ENCODE assay signal across 24 mouse cellular contexts in genomic region chr3:48587341-48587740, GRCm38 (mm10).
DNase-seq lines count a peak whose midpoint lies in the region; ATAC-seq and TF ChIP-seq lines count a peak whose summit lies in the region.
"Had no signal": no experiment of that assay in that cellular context is flagged by ENCODE, and none has a peak within 500 bp of the region (broad histone marks: within the 10 kb centered on the region; RNA-seq: fewer than 3 reads in every experiment).

No protein-coding gene starts in this region.

- 83% methylated on average over 2 of the region's 2 CpGs for WGBS in embryonic facial prominence, embryonic 13.5 days
- WGBS in embryonic facial prominence, embryonic 10.5 days = 87% methylated on average over 2 of the region's 2 CpGs
- WGBS in hindbrain, embryonic 14.5 days = 95% methylated on average over 2 of the region's 2 CpGs
- 92% methylated on average over 2 of the region's 2 CpGs for WGBS in hindbrain, postnatal 0 days
- 95% methylated on average over 2 of the region's 2 CpGs for WGBS in midbrain, embryonic 12.5 days
- 90% methylated on average over 2 of the region's 2 CpGs for WGBS in midbrain, embryonic 15.5 days

- H3K27ac ChIP-seq in embryonic facial prominence, embryonic 13.5 days = no peak overlapping the region
- H3K27ac ChIP-seq in embryonic facial prominence, embryonic 10.5 days (replicated peaks) = no peak overlapping the region
- no peak overlapping the region for H3K27ac ChIP-seq in hindbrain, embryonic 14.5 days
- no peak overlapping the region for H3K27ac ChIP-seq in hindbrain, postnatal 0 days
- no peak overlapping the region for H3K27ac ChIP-seq in midbrain, embryonic 12.5 days (replicated peaks)
- H3K27ac ChIP-seq in midbrain, embryonic 15.5 days = no peak overlapping the region
- H3K27ac ChIP-seq: embryonic facial prominence, embryonic 15.5 days; gastrocnemius, adult 2 months; heart, embryonic 10.5 days; heart, embryonic 13.5 days; hindbrain, embryonic 15.5 days had no signal

- no peaks in the 10 kb centered on the region for H3K27me3 ChIP-seq in embryonic facial prominence, embryonic 13.5 days
- no peaks in the 10 kb centered on the region for H3K27me3 ChIP-seq in embryonic facial prominence, embryonic 10.5 days (replicated peaks; ENCODE audit: low read depth, poor library complexity, severe bottlenecking)
- no peaks in the 10 kb centered on the region for H3K27me3 ChIP-seq in hindbrain, embryonic 14.5 days (ENCODE audit: control insufficient read depth, insufficient read depth, low read length)
- no peaks in the 10 kb centered on the region for H3K27me3 ChIP-seq in hindbrain, postnatal 0 days (ENCODE audit: insufficient read depth, low read length)
- H3K27me3 ChIP-seq in midbrain, embryonic 12.5 days = no peaks in the 10 kb centered on the region
- H3K27me3 ChIP-seq in midbrain, embryonic 15.5 days (replicated peaks) = no peaks in the 10 kb centered on the region
- H3K27me3 ChIP-seq: embryonic facial prominence, embryonic 15.5 days; heart, embryonic 13.5 days; hindbrain, embryonic 15.5 days had no signal

- no peaks in the 10 kb centered on the region for H3K4me1 ChIP-seq in embryonic facial prominence, embryonic 13.5 days
- no peaks in the 10 kb centered on the region for H3K4me1 ChIP-seq in embryonic facial prominence, embryonic 10.5 days
- no peaks in the 10 kb centered on the region for H3K4me1 ChIP-seq in hindbrain, embryonic 14.5 days (replicated peaks; ENCODE audit: control insufficient read depth, insufficient read depth, low read length)
- no peaks in the 10 kb centered on the region for H3K4me1 ChIP-seq in hindbrain, postnatal 0 days (ENCODE audit: insufficient read depth, low read length)
- H3K4me1 ChIP-seq in midbrain, embryonic 12.5 days = peaks cover 7% of the 10 kb centered on the region
- no peaks in the 10 kb centered on the region for H3K4me1 ChIP-seq in midbrain, embryonic 15.5 days
- H3K4me1 ChIP-seq: embryonic facial prominence, embryonic 15.5 days; hindbrain, embryonic 15.5 days had no signal

- H3K4me3 ChIP-seq in embryonic facial prominence, embryonic 13.5 days = no peak overlapping the region
- no peak overlapping the region for H3K4me3 ChIP-seq in embryonic facial prominence, embryonic 10.5 days
- no peak overlapping the region for H3K4me3 ChIP-seq in hindbrain, embryonic 14.5 days (replicated peaks; ENCODE audit: low read length)
- no peak overlapping the region for H3K4me3 ChIP-seq in hindbrain, postnatal 0 days (ENCODE audit: low read length)
- H3K4me3 ChIP-seq in midbrain, embryonic 12.5 days = no peak overlapping the region
- H3K4me3 ChIP-seq in midbrain, embryonic 15.5 days = no peak overlapping the region
- H3K4me3 ChIP-seq: embryonic facial prominence, embryonic 15.5 days; gastrocnemius, adult 2 months; heart, embryonic 10.5 days; heart, embryonic 13.5 days; hindbrain, embryonic 15.5 days had no signal

- no peaks in the 10 kb centered on the region for H3K9me3 ChIP-seq in embryonic facial prominence, embryonic 13.5 days
- H3K9me3 ChIP-seq in embryonic facial prominence, embryonic 10.5 days = no peaks in the 10 kb centered on the region
- no peaks in the 10 kb centered on the region for H3K9me3 ChIP-seq in hindbrain, embryonic 14.5 days (ENCODE audit: control insufficient read depth, low read length)
- no peaks in the 10 kb centered on the region for H3K9me3 ChIP-seq in hindbrain, postnatal 0 days (ENCODE audit: low read length)
- H3K9me3 ChIP-seq in midbrain, embryonic 12.5 days = no peaks in the 10 kb centered on the region
- H3K9me3 ChIP-seq in midbrain, embryonic 15.5 days = no peaks in the 10 kb centered on the region
- H3K9me3 ChIP-seq: embryonic facial prominence, embryonic 15.5 days; heart, embryonic 10.5 days; heart, embryonic 13.5 days; hindbrain, embryonic 15.5 days had no signal

- TF ChIP-seq CTCF in hindbrain, postnatal 0 days (IDR thresholded peaks at IDR 0.05; ENCODE audit: low read depth) = no peak

- no peak for DNase-seq in embryonic facial prominence, embryonic 10.5 days (ENCODE audit: low spot score)
- no peak for DNase-seq in hindbrain, embryonic 14.5 days (ENCODE audit: low spot score)
- DNase-seq in hindbrain, postnatal 0 days (ENCODE audit: low spot score) = no peak
- DNase-seq: adrenal gland, adult 8-10 months; adrenal gland, postnatal 25 days; cerebellum, adult 11-12 months; cerebellum, adult 8-10 months; cerebellum, postnatal 36 days; embryo, embryonic 11 days; gastrocnemius, adult 2 months; gastrocnemius, postnatal 14 days; heart, adult 18-20 months; heart, postnatal 14 days; heart, postnatal 4 days had no signal

- no peak overlapping the region for H3K4me2 ChIP-seq in embryonic facial prominence, embryonic 13.5 days
- H3K4me2 ChIP-seq in hindbrain, embryonic 14.5 days (replicated peaks) = no peak overlapping the region
- no peak overlapping the region for H3K4me2 ChIP-seq in hindbrain, postnatal 0 days (ENCODE audit: low read depth, low read length)
- no peak overlapping the region for H3K4me2 ChIP-seq in midbrain, embryonic 12.5 days (replicated peaks)
- no peak overlapping the region for H3K4me2 ChIP-seq in midbrain, embryonic 15.5 days
- H3K4me2 ChIP-seq: embryonic facial prominence, embryonic 15.5 days; heart, embryonic 13.5 days; hindbrain, embryonic 15.5 days had no signal

- no peak overlapping the region for H3K9ac ChIP-seq in embryonic facial prominence, embryonic 13.5 days
- no peak overlapping the region for H3K9ac ChIP-seq in hindbrain, embryonic 14.5 days
- no peak overlapping the region for H3K9ac ChIP-seq in hindbrain, postnatal 0 days (replicated peaks; ENCODE audit: low read length)
- H3K9ac ChIP-seq in midbrain, embryonic 12.5 days (replicated peaks) = no peak overlapping the region
- no peak overlapping the region for H3K9ac ChIP-seq in midbrain, embryonic 15.5 days
- H3K9ac ChIP-seq: embryonic facial prominence, embryonic 15.5 days; heart, embryonic 13.5 days; hindbrain, embryonic 15.5 days had no signal

- H3K36me3 ChIP-seq in embryonic facial prominence, embryonic 13.5 days = no peaks in the 10 kb centered on the region
- H3K36me3 ChIP-seq in embryonic facial prominence, embryonic 10.5 days (replicated peaks) = no peaks in the 10 kb centered on the region
- no peaks in the 10 kb centered on the region for H3K36me3 ChIP-seq in hindbrain, embryonic 14.5 days (replicated peaks; ENCODE audit: control insufficient read depth, insufficient read depth)
- H3K36me3 ChIP-seq in hindbrain, postnatal 0 days (ENCODE audit: insufficient read depth, low read length) = no peaks in the 10 kb centered on the region
- no peaks in the 10 kb centered on the region for H3K36me3 ChIP-seq in midbrain, embryonic 12.5 days
- no peaks in the 10 kb centered on the region for H3K36me3 ChIP-seq in midbrain, embryonic 15.5 days (replicated peaks)
- H3K36me3 ChIP-seq: embryonic facial prominence, embryonic 15.5 days; heart, embryonic 10.5 days; heart, embryonic 13.5 days; hindbrain, embryonic 15.5 days had no signal

- peak; percentile 62 for ATAC-seq in embryonic facial prominence, embryonic 13.5 days (ENCODE audit: insufficient number of reproducible peaks, insufficient read depth, low FRiP score, low TSS enrichment, low read depth)
- ATAC-seq in hindbrain, embryonic 14.5 days (ENCODE audit: low FRiP score) = 0 out of 2 replicates have a peak, but pooled peaks have one; percentile 27
- no peak for ATAC-seq in hindbrain, postnatal 0 days
- peak; percentile 23; the same call in 1 of the 2 replicates for ATAC-seq in midbrain, embryonic 12.5 days (ENCODE audit: low FRiP score, low read depth)
- no peak for ATAC-seq in midbrain, embryonic 15.5 days (replicated peaks)
- 0 out of 2 replicates have a peak, but pooled peaks have one; percentile 22 for ATAC-seq in monocyte, adult 5-6 weeks (replicated peaks; ENCODE audit: insufficient number of reproducible peaks, low FRiP score, low TSS enrichment, poor library complexity, severe bottlenecking)
- ATAC-seq: activated CD4-positive, CD25-positive, alpha-beta regulatory T cell, adult 4 months; forebrain, embryonic 16.5 days had no signal

Comparison
In these comparisons a context has a peak if more than half of its experiments do, and no peak if none do; other contexts are left out.
1. ATAC-seq: peak in embryonic facial prominence, embryonic 13.5 days (single experiment), hindbrain, embryonic 14.5 days (single experiment), midbrain, embryonic 12.5 days (single experiment) and monocyte, adult 5-6 weeks (single experiment); none in hindbrain, postnatal 0 days (single experiment) and midbrain, embryonic 15.5 days (single experiment).